Mouse (Mus musculus): ENCODE measurements around the gene Morn3. TPM values are rescaled to one million over a fixed set of nuclear protein-coding genes. Genes with fewer than 3 reads are reported as not detected.

Gene Morn3
- total and polyA plus RNA-seq, 3 experiments = not detected

DNA sequence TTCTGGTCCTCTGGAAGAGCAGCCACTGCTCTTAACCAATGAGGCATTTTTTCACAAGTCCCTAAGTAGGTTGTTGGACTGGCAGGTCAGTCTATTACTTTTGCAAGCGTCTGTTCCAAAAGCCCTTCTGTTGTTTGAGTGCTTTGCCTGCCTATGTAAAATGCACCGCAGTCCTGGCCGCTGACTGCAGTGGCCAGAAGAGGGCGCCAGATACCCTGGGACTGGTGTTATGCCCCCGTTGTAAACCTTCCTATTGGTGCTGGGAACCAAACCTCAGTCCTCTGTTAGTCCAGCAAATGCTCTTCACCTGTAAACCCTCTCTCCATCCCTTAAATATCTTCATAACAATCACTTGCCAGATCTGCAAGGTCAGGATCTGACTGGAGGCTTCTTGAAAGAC, 4.9 kb upstream of the Morn3 start:
- DNase-seq (ENCODE audit: extremely low read depth) = no peak
- no peak overlapping the region for H3K27ac ChIP-seq (ENCODE audit: insufficient read depth, low read depth)
- no peaks in the 10 kb centered on the region for H3K36me3 ChIP-seq (replicated peaks in 1 of 2; ENCODE audit: control insufficient read depth in 1 of 2, insufficient read depth in 1 of 2, low read length in 1 of 2)
- H3K4me1 ChIP-seq (ENCODE audit: control insufficient read depth in 1 of 2, insufficient read depth in 2 of 2) = peaks cover 0 to 16% of the 10 kb centered on the region in 2 experiments; a peak in 2 of 4 replicates
- no peaks in the 10 kb centered on the region for H3K79me2 ChIP-seq (replicated peaks; ENCODE audit: control insufficient read depth, extremely low read depth, insufficient read depth, poor library complexity, severe bottlenecking)
- no peak overlapping the region for H3K4me3 ChIP-seq (replicated peaks in 1 of 3; ENCODE audit: low read depth in 2 of 3, low read length in 2 of 3, poor library complexity in 1 of 3)
- no peak overlapping the region for H3K9ac ChIP-seq (ENCODE audit: insufficient read depth, low read depth)
- H3K4me2 ChIP-seq (ENCODE audit: insufficient read depth, low read depth, poor library complexity, severe bottlenecking) = no peak overlapping the region
- TF ChIP-seq CTCF (conservative IDR thresholded peaks at IDR 0.05 in 1 of 2, IDR thresholded peaks at IDR 0.05 in 1 of 2; ENCODE audit: low read depth in 2 of 2, low read length in 2 of 2) = peak in 1 of 2 experiments; percentile 25; a peak in 2 of 4 replicates
- no peak for TF ChIP-seq E2F4 (IDR thresholded peaks at IDR 0.05; ENCODE audit: insufficient replicate concordance, low read depth, low read length)
- peaks cover 6% of the 10 kb centered on the region for H3K9me3 ChIP-seq (replicated peaks; ENCODE audit: low read length)
- dilution Hi-C loops (cut with MboI; ENCODE audit: extremely low pct_ligation_motif_present, extremely low pct_unique_long_range_greater_than_20kb, low sequenced_read_pairs) = no loop called here
- in situ Hi-C loops (cut with MboI; ENCODE audit: low pct_ligation_motif_present, low pct_unique_long_range_greater_than_20kb, low sequenced_read_pairs) = no loop called here
- H3K27me3 ChIP-seq (replicated peaks) = no peaks in the 10 kb centered on the region

DNA sequence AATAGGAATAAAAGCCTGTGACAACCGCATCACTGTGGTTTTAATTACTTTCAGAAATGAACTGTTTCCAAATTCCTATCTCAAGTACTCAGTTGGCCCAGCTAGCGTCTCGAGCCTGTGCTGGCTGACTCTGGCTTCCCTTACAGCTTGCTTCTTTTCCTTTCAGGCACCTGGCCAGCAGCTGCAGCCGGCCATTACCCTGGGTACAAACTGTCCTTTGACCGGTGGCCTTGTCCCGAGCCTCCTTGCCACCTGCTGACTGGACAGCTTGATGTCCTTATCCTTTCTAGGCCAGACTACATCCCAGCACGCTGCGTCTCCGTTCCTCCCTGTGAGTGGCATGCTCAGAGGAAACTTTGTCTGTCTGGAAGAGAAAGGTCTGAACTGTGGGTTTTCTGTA, 4.1 kb upstream of the Morn3 start:
- Histone ChIP-seq H3K9me3 (replicated peaks; ENCODE audit: low read length) (peaks cover 6% of the 10 kb centered on the region), H3K79me2 (replicated peaks; ENCODE audit: control insufficient read depth, extremely low read depth, insufficient read depth, poor library complexity, severe bottlenecking) (no peaks in the 10 kb centered on the region), H3K4me1 (ENCODE audit: control insufficient read depth in 1 of 2, insufficient read depth in 2 of 2) (peaks cover 2 to 18% of the 10 kb centered on the region in 2 experiments; a peak in 2 of 4 replicates), H3K4me2 (ENCODE audit: insufficient read depth, low read depth, poor library complexity, severe bottlenecking) (no peak overlapping the region), H3K9ac (ENCODE audit: insufficient read depth, low read depth) (no peak overlapping the region), H3K27ac (ENCODE audit: insufficient read depth, low read depth) (no peak overlapping the region), H3K36me3 (replicated peaks in 1 of 2; ENCODE audit: control insufficient read depth in 1 of 2, insufficient read depth in 1 of 2, low read length in 1 of 2) (no peaks in the 10 kb centered on the region), H3K27me3 (replicated peaks) (no peaks in the 10 kb centered on the region), H3K4me3 (replicated peaks in 1 of 3; ENCODE audit: low read depth in 2 of 3, low read length in 2 of 3, poor library complexity in 1 of 3) (no peak overlapping the region)
- DNase-seq (ENCODE audit: extremely low read depth) = no peak
- in situ Hi-C loops (cut with MboI; ENCODE audit: low pct_ligation_motif_present, low pct_unique_long_range_greater_than_20kb, low sequenced_read_pairs) = no loop called here
- TF ChIP-seq RAD21 (IDR thresholded peaks at IDR 0.05; ENCODE audit: low read depth, low read length) (no peak), CHD1 (IDR thresholded peaks at IDR 0.05; ENCODE audit: low read depth, low read length) (no peak), HCFC1 (IDR thresholded peaks at IDR 0.05; ENCODE audit: low read depth, low read length) (no peak), ETS1 (conservative IDR thresholded peaks at IDR 0.05; ENCODE audit: low read depth, low read length) (no peak), MAFK (IDR thresholded peaks at IDR 0.05; ENCODE audit: insufficient replicate concordance, low read length) (no peak)
- dilution Hi-C loops (cut with MboI; ENCODE audit: extremely low pct_ligation_motif_present, extremely low pct_unique_long_range_greater_than_20kb, low sequenced_read_pairs) = no loop called here

DNA sequence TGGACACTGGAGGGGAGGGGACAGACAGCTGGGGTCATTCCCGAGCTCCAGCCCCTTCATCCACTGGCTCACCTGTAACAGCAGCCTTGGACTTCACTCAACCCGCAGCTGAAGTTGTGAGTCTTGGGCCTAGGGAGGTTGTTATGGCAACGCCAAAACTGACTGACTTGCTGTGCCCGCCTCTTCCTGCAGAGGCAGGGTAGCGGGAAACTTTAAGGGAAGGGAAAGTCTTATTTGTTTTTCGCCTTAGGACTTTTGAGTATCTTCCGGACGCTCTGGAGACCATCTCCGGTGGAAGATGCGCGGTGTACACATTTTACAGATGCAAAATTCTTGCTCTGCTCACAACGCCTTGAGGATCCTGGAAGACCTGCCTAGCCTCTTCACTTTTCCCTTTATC, 2.5 kb upstream of the Morn3 start:
- Histone ChIP-seq H3K4me1 (ENCODE audit: control insufficient read depth in 1 of 2, insufficient read depth in 2 of 2) (peaks cover 2 to 23% of the 10 kb centered on the region in 2 experiments; a peak in 2 of 4 replicates), H3K27ac (ENCODE audit: insufficient read depth, low read depth) (no peak overlapping the region), H3K27me3 (replicated peaks) (no peaks in the 10 kb centered on the region), H3K79me2 (replicated peaks; ENCODE audit: control insufficient read depth, extremely low read depth, insufficient read depth, poor library complexity, severe bottlenecking) (no peaks in the 10 kb centered on the region), H3K9ac (ENCODE audit: insufficient read depth, low read depth) (peak overlapping the region; percentile 15; the same call in 1 of the 2 replicates), H3K36me3 (replicated peaks in 1 of 2; ENCODE audit: control insufficient read depth in 1 of 2, insufficient read depth in 1 of 2, low read length in 1 of 2) (no peaks in the 10 kb centered on the region), H3K4me3 (replicated peaks in 1 of 3; ENCODE audit: low read depth in 2 of 3, low read length in 2 of 3, poor library complexity in 1 of 3) (peak overlapping the region; percentile 3 to 45 (median 37)), H3K4me2 (ENCODE audit: insufficient read depth, low read depth, poor library complexity, severe bottlenecking) (peak overlapping the region; percentile 74; the same call in 1 of the 2 replicates), H3K9me3 (replicated peaks; ENCODE audit: low read length) (peaks cover 6% of the 10 kb centered on the region)
- TF ChIP-seq MEF2A (IDR thresholded peaks at IDR 0.05; ENCODE audit: borderline replicate concordance, low read depth, low read length) (no peak), UBTF (IDR thresholded peaks at IDR 0.05; ENCODE audit: low read depth, low read length) (no peak), TBP (conservative IDR thresholded peaks at IDR 0.05; ENCODE audit: low read depth, low read length) (no peak), SIN3A (IDR thresholded peaks at IDR 0.05; ENCODE audit: low read length) (peak; percentile 75), HCFC1 (IDR thresholded peaks at IDR 0.05; ENCODE audit: low read depth, low read length) (peak; percentile 40; the same call in 1 of the 2 replicates), MXI1 (IDR thresholded peaks at IDR 0.05; ENCODE audit: low read depth, low read length) (peak; percentile 88), TCF12 (IDR thresholded peaks at IDR 0.05; ENCODE audit: low read depth, low read length) (no peak), ETS1 (conservative IDR thresholded peaks at IDR 0.05; ENCODE audit: low read depth, low read length) (no peak), MYC (IDR thresholded peaks at IDR 0.05; ENCODE audit: low read depth, low read length) (no peak), NRF1 (IDR thresholded peaks at IDR 0.05; ENCODE audit: low read depth, low read length) (no peak), MAX (IDR thresholded peaks at IDR 0.05; ENCODE audit: low read length) (no peak), E2F4 (IDR thresholded peaks at IDR 0.05; ENCODE audit: insufficient replicate concordance, low read depth, low read length) (peak; percentile 87; the same call in 1 of the 2 replicates), POLR2A (IDR thresholded peaks at IDR 0.05; ENCODE audit: low read depth, low read length) (peak; percentile 62), ELF1 (IDR thresholded peaks at IDR 0.05; ENCODE audit: low read depth, low read length) (peak; percentile 65)
- peak; percentile 84 for DNase-seq (ENCODE audit: extremely low read depth)
- dilution Hi-C loops (cut with MboI; ENCODE audit: extremely low pct_ligation_motif_present, extremely low pct_unique_long_range_greater_than_20kb, low sequenced_read_pairs) (no loop called here), in situ Hi-C loops (cut with MboI; ENCODE audit: low pct_ligation_motif_present, low pct_unique_long_range_greater_than_20kb, low sequenced_read_pairs) (loop anchor here (5.0 kb wide), 1 partner anchor 82 kb away; no protein-coding TSS in a partner anchor)
